Mouse (Mus musculus) hindbrain, embryonic 15.5 days (tissue): ENCODE measurements at regions not wholly inside any gene's neighbourhood (a gene's known extent, or its start where the extent isn't known, plus 50 kb on each side); places are given as distances from the start of the nearest gene placed in this dataset.

Experiments used
- ATAC-seq: fragments of 200-750 bp; cut with Nextera tagmentation; 2 replicates; pipeline ENCODE4 v1.8.0; 2017; ENCODE audit warnings: low read depth, moderate number of reproducible peaks, moderate TSS enrichment; ENCODE audit not compliant: low FRiP score
- H3K27ac ChIP-seq: fragments of 300-500 bp; sonication (generic); replicated peaks from 2 replicates; pipeline ENCODE4 v1.5.1; 2015; ENCODE audit warnings: mild to moderate bottlenecking, inconsistent platforms
- H3K27me3 ChIP-seq: fragments of 300-500 bp; sonication (generic); 2 replicates; pipeline ENCODE4 v1.6.1; 2015; ENCODE audit warnings: control low read depth, inconsistent platforms
- H3K36me3 ChIP-seq: fragments of 300-500 bp; sonication (generic); 2 replicates; pipeline ENCODE4 v1.6.1; 2015; ENCODE audit warnings: control low read depth, inconsistent platforms
- H3K4me1 ChIP-seq: fragments of 300-500 bp; sonication (generic); replicated peaks from 2 replicates; pipeline ENCODE4 v1.6.1; 2015; ENCODE audit warnings: control low read depth, inconsistent platforms
- H3K4me2 ChIP-seq: fragments of 300-500 bp; sonication (generic); 2 replicates; pipeline ENCODE4 v1.6.1; 2015; ENCODE audit warnings: moderate library complexity, mild to moderate bottlenecking, inconsistent platforms
- H3K4me3 ChIP-seq: fragments of 300-500 bp; sonication (generic); 2 replicates; pipeline ENCODE4 v1.5.1; 2015; ENCODE audit warnings: mild to moderate bottlenecking, inconsistent platforms
- H3K9ac ChIP-seq: fragments of 300-500 bp; sonication (generic); 2 replicates; pipeline ENCODE4 v1.6.1; 2015; ENCODE audit warnings: inconsistent platforms
- H3K9me3 ChIP-seq: fragments of 300-500 bp; sonication (generic); 2 replicates; pipeline ENCODE4 v1.6.1; 2016; ENCODE audit warnings: control low read depth, inconsistent platforms
- WGBS: fragments of 180-500 bp; shearing (Covaris S2); methylation state at CpG from one replicate; pipeline ENCODE4 v1.1.7; 2015; 5-methylcytosine and 5-hydroxymethylcytosine counted together

GRCm38 (mm10) chr5:43360298-43360697, 127.3 kb downstream of the Cpeb2 start:
- Histone ChIP-seq H3K27me3 (no peaks in the 10 kb centered on the region), H3K4me2 (no peak overlapping the region), H3K9me3 (no peaks in the 10 kb centered on the region), H3K9ac (no peak overlapping the region), H3K27ac (no peak overlapping the region), H3K36me3 (no peaks in the 10 kb centered on the region), H3K4me3 (no peak overlapping the region), H3K4me1 (peaks cover 5% of the 10 kb centered on the region)
- ATAC-seq = no peak
- WGBS = 51% methylated on average over 3 of the region's 3 CpGs

- Histone ChIP-seq H3K36me3 (no peaks in the 10 kb centered on the region), H3K9ac (no peak overlapping the region), H3K4me1 (no peaks in the 10 kb centered on the region), H3K27me3 (no peaks in the 10 kb centered on the region), H3K4me2 (no peak overlapping the region), H3K4me3 (no peak overlapping the region), H3K9me3 (no peaks in the 10 kb centered on the region), H3K27ac (no peak overlapping the region)
- 93% methylated on average over 1 of the region's 1 CpGs for WGBS
- ATAC-seq = no peak
Measured at GRCm38 (mm10) chr5:43361026-43361425, 128.1 kb downstream of the Cpeb2 start.

- Histone ChIP-seq H3K4me2 (no peak overlapping the region), H3K9ac (no peak overlapping the region), H3K4me3 (no peak overlapping the region), H3K4me1 (no peaks in the 10 kb centered on the region), H3K27ac (no peak overlapping the region), H3K27me3 (no peaks in the 10 kb centered on the region), H3K36me3 (no peaks in the 10 kb centered on the region), H3K9me3 (no peaks in the 10 kb centered on the region)
- no peak for ATAC-seq
- 82% methylated on average over 1 of the region's 1 CpGs for WGBS
Measured at GRCm38 (mm10) chr5:43372385-43372784, 139.4 kb downstream of the Cpeb2 start.

- Histone ChIP-seq H3K4me3 (no peak overlapping the region), H3K4me1 (no peaks in the 10 kb centered on the region), H3K4me2 (no peak overlapping the region), H3K9me3 (no peaks in the 10 kb centered on the region), H3K36me3 (no peaks in the 10 kb centered on the region), H3K9ac (no peak overlapping the region), H3K27ac (no peak overlapping the region), H3K27me3 (no peaks in the 10 kb centered on the region)
- 84% methylated on average over 3 of the region's 3 CpGs for WGBS
- no peak for ATAC-seq
Measured at GRCm38 (mm10) chr5:43384689-43385375, 130.5 kb upstream of the C1qtnf7 start.

GRCm38 (mm10) chr5:43390997-43391396, 124.3 kb upstream of the C1qtnf7 start:
- H3K27me3 ChIP-seq = no peaks in the 10 kb centered on the region
- no peak overlapping the region for H3K4me3 ChIP-seq
- no peaks in the 10 kb centered on the region for H3K4me1 ChIP-seq
- ATAC-seq = no peak
- no peaks in the 10 kb centered on the region for H3K36me3 ChIP-seq
- WGBS = 21% methylated on average over 2 of the region's 2 CpGs
- no peak overlapping the region for H3K27ac ChIP-seq
- H3K4me2 ChIP-seq = no peak overlapping the region
- H3K9ac ChIP-seq = no peak overlapping the region
- H3K9me3 ChIP-seq = no peaks in the 10 kb centered on the region

- Histone ChIP-seq H3K36me3 (no peaks in the 10 kb centered on the region), H3K27me3 (no peaks in the 10 kb centered on the region), H3K9me3 (no peaks in the 10 kb centered on the region), H3K4me2 (no peak overlapping the region), H3K4me1 (no peaks in the 10 kb centered on the region), H3K4me3 (no peak overlapping the region), H3K27ac (no peak overlapping the region), H3K9ac (no peak overlapping the region)
- whole genome bisulfite sequencing = 20% methylated on average over 3 of the region's 3 CpGs
- ATAC-seq = peak; percentile 86
Measured at GRCm38 (mm10) chr5:43391412-43392029, 123.8 kb upstream of the C1qtnf7 start.

GRCm38 (mm10) chr5:43392908-43393545, 122.3 kb upstream of the C1qtnf7 start:
- WGBS = 70% methylated on average over 8 of the region's 8 CpGs
- Histone ChIP-seq H3K27ac (no peak overlapping the region), H3K4me3 (no peak overlapping the region), H3K9ac (no peak overlapping the region), H3K9me3 (no peaks in the 10 kb centered on the region), H3K36me3 (no peaks in the 10 kb centered on the region), H3K4me2 (no peak overlapping the region), H3K27me3 (no peaks in the 10 kb centered on the region), H3K4me1 (no peaks in the 10 kb centered on the region)
- no peak for ATAC-seq

GRCm38 (mm10) chr5:43417259-43417658, 98.1 kb upstream of the C1qtnf7 start:
- no peaks in the 10 kb centered on the region for H3K4me1 ChIP-seq
- no peaks in the 10 kb centered on the region for H3K9me3 ChIP-seq
- H3K36me3 ChIP-seq = no peaks in the 10 kb centered on the region
- no peaks in the 10 kb centered on the region for H3K27me3 ChIP-seq
- ATAC-seq = no peak
- 94% methylated on average over 2 of the region's 2 CpGs for WGBS
- no peak overlapping the region for H3K4me3 ChIP-seq
- no peak overlapping the region for H3K27ac ChIP-seq
- H3K4me2 ChIP-seq = no peak overlapping the region
- H3K9ac ChIP-seq = no peak overlapping the region

- H3K27me3 ChIP-seq = no peaks in the 10 kb centered on the region
- 77% methylated on average over 9 of the region's 9 CpGs for WGBS
- H3K4me2 ChIP-seq = no peak overlapping the region
- H3K4me1 ChIP-seq = no peaks in the 10 kb centered on the region
- no peak overlapping the region for H3K9ac ChIP-seq
- no peak overlapping the region for H3K4me3 ChIP-seq
- H3K27ac ChIP-seq = no peak overlapping the region
- H3K36me3 ChIP-seq = no peaks in the 10 kb centered on the region
- peak; percentile 83 for ATAC-seq
- H3K9me3 ChIP-seq = no peaks in the 10 kb centered on the region
Measured at GRCm38 (mm10) chr5:43422815-43423687, 92.3 kb upstream of the C1qtnf7 start.

- no peak overlapping the region for H3K4me3 ChIP-seq
- H3K36me3 ChIP-seq = no peaks in the 10 kb centered on the region
- no peaks in the 10 kb centered on the region for H3K27me3 ChIP-seq
- H3K9ac ChIP-seq = no peak overlapping the region
- WGBS = 84% methylated on average over 9 of the region's 9 CpGs
- ATAC-seq = no peak
- H3K27ac ChIP-seq = no peak overlapping the region
- H3K4me2 ChIP-seq = no peak overlapping the region
- H3K9me3 ChIP-seq = no peaks in the 10 kb centered on the region
- H3K4me1 ChIP-seq = no peaks in the 10 kb centered on the region
Measured at GRCm38 (mm10) chr5:43424551-43425257, 90.6 kb upstream of the C1qtnf7 start.

- Histone ChIP-seq H3K27me3 (no peaks in the 10 kb centered on the region), H3K4me3 (no peak overlapping the region), H3K4me2 (no peak overlapping the region), H3K27ac (no peak overlapping the region), H3K4me1 (no peaks in the 10 kb centered on the region), H3K36me3 (no peaks in the 10 kb centered on the region), H3K9ac (no peak overlapping the region), H3K9me3 (no peaks in the 10 kb centered on the region)
- 77% methylated on average over 2 of the region's 2 CpGs for WGBS
- no peak for ATAC-seq
Measured at GRCm38 (mm10) chr5:43433337-43433736, 82.0 kb upstream of the C1qtnf7 start.
